Mouse (Mus musculus) cerebellum, postnatal 10 days (tissue): ENCODE data around the gene Pced1b.
"Not testable (repeated sequence)": the region's sequence is repeated elsewhere in the genome, so short reads cannot be mapped to it uniquely, and the experiment has no call there.

ENCODE experiments used
- DNase-seq, 2 experiments: peaks; one replicate each; pipeline ENCODE4 v3.0.0; 2021; ENCODE audit warnings: mixed read lengths in 2 of 2

Gene Pced1b

DNA sequence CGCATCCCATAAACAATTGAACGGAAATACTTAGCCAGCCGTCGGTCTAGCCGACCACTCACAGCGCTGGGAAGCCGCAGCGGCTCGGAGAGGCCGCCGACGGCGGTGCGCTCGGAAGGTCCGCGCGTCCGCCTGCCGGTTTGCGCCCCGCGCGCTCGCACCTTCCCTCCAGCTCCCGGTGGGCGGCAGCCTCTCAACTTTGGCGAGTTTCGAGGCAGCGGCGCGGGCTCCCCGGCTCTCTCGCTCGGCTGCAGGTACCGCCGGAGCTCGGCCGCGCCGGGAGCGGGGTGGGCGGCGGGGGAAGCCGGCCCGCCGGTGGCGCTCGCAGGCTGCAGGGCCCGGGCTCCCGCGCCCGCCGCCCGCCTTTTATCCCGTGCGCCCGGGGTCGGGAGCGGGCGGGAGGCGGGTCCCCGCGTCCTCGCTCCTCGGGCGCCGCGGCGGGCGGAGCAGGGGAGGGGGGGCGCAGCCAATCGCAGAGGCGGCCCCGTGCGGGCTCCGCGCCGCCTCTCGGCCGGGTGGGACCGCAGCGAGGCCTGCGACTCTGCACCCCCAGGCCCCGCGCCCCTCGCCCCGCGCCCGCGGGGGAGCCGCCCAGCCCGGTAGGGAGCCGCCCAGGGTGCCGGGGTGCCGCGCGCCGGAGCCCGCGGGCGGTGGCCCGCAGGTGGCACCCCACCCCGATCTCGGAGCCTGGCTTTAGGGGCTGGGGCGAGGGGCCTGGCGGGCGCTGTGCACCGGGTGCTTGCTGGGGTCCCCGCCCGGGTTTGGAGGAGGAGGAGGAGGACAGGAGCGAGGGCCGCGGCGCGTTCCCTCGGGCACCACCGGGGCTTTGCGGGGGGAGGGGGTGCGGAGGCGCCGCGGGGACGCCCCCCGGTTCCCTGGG is at the start of gene Pced1b, which contains the start of gene Amigo2:
TSS of gene Pced1b (plus strand) at position 197 of the 880 bp plus-strand sequence.
TSS of gene Amigo2 (minus strand) at position 377 of the 880 bp plus-strand sequence.
- peak; percentile 67 to 76 for DNase-seq

DNA sequence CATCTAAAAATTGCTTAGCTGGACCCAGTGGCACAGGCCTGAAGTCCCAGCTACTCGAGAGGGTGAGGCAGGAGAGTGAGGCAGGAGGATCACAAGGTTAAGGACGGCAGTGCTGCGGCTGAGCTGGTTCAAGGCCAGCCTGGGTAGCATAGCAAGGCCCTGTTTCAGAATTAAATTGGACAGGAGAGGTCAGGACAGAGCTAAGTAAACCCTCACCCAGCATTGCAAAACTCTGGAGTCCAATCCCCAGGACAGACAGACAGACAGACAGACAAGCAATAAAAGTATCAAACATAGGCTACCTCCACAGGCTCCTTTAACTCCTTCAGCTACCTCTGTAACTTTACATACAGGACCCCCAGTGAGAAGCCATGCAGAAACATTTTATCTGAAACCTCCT is 42.0 kb upstream of the Pced1b start:
- DNase-seq = no peak

DNA sequence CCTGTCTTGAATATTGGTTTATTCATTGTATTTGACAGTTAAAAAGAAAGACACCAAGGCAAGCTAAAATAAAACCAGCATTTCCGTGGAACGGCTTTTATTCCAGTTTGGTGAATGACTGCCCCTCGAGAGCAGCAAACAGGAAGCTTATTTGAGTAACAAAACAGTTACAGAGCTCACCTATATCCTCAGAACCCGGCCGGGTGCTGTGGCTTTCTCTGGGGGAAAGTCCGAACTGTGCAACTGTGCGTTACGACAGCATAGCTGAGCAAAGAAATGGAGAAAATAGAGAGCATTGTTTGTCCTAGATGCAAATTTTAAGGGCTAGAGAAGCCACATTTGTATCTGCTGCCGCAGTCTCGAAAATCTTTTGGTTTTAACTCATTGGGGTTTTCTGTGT is 41.1 kb upstream of the Pced1b start:
- DNase-seq = no peak

DNA sequence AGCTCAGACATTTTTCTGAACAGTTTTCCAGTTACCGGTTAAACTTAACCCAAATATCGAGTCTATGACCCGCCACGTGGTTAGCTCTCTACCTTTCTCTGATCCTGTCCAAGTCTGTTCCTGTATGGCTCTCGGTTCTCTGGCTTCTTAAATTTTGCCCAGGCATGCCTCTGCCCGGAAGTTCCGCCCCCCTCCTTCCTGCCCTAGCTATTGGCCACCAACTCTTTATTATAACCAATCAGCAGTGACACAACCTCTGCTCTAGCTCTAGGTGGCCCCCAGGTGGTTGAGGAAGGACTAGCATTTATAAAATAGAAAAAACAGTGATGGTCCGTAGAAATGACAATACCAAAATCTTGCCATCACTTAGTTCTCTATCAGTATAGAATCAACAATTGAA is 40.4 kb upstream of the Pced1b start:
- DNase-seq = no peak

DNA sequence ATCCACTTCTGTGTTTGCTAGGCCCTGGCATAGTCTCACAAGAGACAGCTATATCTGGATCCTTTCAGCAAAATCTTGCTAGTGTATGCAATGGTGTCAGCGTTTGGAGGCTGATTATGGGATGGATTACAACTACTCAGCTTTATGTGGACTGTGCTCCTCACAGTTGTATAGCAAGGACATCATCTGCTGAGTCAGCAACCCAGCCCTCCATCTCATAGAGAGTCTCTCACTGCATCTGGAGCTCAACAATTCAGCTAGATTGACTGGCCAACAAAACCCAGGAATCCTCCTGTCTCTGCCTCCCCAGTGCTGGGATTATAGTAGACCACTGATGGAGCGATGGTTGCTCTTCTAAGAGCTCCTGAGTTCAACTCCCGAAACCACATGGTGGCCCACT is 37.2 kb upstream of the Pced1b start:
- DNase-seq = not testable (repeated sequence)

DNA sequence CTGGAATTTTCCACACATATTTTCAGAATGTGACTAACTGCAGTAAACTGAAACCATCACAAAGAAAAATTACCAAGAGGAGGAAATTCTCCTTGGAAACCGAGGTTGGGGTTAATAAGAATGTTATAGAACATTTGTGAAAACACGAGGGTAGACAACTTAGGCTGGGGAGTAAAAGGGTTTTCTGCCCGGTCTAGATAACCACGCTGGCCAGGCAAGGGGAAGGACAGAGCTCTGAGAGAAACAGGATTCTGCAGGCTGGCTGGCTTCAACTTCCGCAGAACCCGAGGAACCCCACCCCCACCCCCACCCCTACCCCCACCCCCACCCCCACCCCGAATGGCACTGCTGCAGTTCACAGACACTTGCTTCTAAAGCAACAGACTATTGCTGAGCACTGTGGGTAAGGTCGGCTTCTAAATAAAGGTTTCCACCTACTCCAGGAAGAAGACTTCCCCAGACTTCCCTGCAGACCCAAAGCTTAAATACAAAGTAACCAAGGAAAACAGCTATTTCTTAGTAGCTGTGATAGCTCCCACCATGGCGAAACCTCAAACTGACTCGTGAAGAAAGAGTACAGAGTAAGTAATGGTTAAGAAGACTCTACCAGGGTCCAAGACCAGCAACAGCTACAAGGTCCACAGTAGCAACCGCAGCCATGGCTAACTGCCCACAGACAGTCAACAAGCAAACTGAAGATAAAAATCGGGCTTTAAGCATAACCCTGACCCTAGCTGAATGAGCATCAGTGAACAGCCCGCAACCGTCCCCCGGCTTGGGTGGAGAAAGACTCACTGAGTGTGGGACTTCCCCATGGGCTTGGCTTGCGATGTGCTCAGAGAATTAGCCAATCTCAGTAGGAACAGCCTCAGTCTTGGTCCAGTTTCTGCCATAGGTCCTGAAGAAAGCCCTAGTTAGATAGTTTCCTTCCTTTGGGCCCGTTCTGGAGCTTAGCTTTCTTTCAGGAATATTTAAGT is 34.1 kb upstream of the Pced1b start:
- DNase-seq = no peak

DNA sequence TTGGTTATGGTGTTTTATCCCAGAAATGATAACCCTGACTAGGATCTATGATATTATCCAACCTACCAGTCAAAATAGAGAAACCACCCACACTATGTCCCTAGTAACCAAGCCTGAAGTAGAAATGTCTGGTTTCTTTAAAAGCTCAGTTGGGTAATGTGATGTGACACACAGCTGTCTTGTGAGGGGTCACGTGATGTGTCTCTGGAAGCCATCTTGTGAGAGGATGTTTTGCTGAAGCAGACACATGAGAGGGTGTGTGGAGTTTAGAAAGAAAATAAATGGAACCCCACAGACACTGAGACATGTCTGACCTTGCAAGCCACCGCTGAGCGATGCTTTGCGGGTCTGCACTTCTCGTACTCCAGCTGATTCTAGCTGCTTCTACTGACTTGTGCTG is 30.1 kb upstream of the Pced1b start:
- no peak for DNase-seq

DNA sequence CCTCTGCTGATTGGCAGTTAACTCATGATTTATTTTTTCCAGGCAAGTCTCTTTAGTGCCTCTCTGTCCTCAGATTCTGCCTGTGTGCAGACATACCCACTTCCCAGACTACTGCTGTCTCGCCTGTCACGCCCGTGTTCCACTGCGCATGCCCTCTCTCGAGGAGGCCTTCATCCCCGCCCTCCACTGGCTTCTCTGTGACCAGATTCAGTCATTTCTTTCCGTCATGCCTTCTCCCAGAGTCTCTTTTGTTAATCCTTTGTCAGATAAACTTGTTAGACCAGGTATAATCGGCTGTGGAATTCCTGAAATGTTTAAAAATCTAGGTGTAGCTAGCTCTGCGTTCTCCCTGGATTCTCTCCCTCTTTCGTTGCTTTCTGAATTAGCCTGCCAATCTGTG is 23.5 kb upstream of the Pced1b start:
- DNase-seq = no peak

DNA sequence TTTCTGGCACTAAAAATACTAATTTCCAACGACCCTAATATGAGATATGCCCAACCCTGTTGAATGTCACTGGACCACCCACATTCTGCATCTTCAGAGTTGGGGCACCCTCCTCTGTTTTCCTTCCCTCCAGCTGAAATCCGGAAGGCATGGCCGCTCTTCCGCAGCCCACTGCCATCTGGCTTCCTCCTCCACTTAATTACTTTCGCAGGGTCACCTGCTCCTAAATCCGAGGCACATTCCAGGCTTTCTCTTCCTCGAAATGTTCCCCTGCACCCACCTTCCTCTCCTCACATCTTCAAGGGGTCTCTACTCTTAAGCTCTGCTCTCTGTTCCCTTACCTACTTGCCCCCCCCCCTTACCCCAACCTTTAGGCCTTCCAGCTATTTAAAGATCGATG is 22.9 kb upstream of the Pced1b start:
- DNase-seq = no peak

DNA sequence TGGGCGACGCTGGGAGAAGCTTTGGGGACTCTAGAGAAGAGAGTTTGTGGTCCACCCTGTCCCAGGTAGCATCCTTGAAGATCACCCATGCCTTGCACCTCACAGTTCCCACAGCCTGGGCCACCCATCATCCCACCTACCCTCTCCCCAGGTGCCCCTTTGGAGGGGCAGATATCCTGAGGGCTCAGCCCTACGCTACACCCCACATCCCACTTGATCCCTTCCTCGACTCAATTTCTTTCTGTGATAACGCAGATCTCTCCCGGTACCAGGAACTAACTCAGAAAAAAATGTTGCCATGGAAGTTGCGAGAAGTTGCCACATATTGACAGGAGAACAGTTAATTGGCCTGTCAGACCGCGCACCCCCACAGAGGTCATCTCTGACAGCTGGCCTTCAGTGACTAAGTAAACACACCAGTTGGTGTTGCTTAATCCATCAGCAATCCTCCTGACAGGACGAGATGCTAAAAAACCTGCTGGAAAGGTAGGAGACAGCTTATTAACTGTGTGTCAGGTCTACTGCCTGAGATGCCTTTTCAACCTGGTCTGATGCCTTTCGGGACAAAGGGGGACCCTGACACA is 17.3 kb upstream of the Pced1b start:
- no peak for DNase-seq

DNA sequence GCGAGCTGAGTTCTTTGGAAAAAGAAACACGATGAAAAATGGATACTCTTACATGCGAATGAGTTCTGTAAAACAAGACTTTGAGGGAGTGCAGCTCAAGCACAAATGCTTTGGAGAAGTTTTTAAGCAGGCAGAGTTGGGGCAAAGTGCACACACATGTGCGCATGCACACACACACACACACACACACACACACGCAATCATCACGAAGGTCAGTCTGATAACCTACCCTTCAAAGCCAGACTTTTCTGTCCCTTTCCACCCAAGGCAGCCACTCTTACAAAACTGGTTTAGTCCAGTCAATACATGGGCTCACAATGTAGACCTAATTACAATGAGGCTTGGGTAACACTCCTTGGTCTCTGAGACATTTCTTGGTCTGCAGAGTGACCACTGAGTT is 12.8 kb upstream of the Pced1b start:
- DNase-seq = no peak

DNA sequence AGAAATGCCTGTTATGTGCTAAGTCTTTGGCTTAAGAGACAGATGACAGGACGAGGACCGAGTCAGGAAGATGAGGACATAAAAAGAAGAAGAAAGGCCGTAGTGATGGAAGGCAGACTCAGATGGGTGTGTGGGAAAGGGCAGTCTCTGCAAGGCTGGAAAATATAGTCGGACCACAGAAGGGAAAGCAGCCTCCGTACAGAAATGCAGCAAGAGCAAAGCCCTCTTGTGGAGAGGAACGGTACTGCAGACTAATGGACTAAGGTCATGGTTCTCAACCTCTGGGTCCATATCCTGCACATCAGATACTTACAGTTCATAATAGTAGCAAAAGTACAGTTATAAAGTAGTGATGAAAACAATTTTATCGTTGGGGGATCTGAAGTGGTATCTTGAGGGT is 11.7 kb upstream of the Pced1b start:
- peak; percentile 81 to 90 for DNase-seq

DNA sequence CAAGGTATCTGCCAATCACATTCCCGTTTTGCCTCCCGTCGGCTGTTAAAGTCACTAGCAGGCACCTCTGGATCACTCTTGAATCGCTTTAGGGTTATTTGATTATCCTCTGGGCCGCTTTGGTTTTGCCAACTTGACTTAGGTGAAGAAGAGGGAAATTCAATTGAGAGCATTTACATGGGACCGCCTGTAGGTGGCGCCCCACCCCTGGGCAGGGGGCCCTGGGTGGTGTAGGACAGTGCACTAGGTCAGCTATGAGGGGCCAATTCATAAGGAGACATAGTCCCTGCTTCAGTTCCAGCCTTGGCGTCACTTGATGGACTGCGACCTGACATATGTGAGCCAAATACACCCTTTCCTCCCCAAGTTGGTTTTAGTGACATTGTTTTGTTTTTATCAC is 10.0 kb upstream of the Pced1b start:
- DNase-seq = peak; percentile 29 to 46

DNA sequence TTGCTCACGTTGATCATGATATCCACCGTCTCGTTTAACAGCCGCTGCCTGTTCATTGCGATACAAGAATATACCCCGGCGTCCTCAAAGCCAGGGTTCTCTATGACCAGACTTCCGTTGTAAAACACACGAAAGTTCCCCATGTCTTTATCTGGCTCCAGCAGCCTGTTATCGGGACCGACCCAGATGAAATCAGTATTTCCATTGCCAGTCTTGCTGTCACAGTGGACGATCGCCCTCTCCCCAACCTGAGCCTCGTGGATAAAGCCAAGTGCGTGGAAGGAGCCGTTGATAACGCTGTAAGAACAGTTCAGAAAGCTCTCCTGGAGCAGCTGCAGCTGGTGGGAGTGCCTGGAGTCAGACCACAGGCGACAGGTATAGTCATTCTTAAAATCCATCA is 1.5 kb upstream of the Pced1b start:
- DNase-seq = no peak

DNA sequence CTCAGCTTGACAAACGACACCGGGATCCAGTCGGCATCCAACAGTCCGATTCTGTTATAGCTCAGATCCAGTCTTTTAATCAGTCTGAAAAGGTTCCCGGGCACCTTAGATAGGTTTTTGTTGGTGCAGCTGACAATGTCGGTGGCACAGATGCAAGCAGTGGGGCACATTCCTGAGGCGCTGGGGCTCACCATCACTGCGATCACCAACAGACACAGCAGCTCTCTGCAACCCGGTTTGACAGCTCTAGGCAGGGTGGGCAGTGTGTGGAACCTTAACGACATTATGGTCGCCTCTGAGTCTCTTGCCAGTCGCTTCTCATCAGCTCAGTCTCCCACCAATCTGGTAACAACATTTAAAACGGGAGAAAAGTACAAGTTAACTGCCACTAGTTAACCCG is 651 bp upstream of the Pced1b start:
- peak in 1 of 2 experiments; percentile 16 for DNase-seq

DNA sequence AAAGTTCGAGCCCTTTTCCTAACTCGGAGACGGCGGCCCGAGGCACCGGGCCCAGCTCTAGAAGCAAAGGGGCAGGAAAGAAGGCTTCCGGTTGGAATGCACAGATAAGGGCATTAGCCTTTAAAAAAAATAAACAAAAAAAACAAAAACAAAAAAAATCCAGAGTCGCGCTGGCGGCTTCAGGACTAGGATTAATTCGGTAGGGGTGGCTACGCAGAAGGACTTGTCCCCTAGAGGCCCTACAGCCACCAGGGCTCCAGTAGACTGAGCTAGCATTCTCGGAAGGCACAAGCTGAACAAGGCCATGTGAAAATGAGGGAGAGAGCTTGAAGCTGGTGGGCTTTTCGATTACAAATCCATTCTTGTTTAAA is 869 bp downstream of the Pced1b start:
- DNase-seq = peak in 1 of 2 experiments; percentile 54

DNA sequence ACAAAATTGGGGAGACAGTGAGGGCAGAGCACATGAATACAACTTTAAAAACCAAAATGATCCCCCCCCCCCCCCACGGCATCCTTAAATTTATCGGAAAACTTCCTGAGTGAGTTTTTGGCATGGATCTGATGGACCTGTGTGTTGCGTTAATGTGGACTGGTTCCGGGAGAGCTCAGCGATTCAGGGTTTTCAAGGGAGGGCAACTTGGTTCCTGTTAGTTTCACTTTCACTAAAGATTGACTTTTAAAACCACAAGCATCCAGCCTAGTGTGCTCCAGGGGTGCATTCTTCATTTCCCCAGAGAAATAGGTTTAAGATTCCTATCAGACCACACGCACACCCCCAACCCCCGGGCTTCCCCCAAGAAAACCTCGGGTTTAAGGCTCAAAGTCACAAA is 1.4 kb downstream of the Pced1b start:
- DNase-seq = no peak

DNA sequence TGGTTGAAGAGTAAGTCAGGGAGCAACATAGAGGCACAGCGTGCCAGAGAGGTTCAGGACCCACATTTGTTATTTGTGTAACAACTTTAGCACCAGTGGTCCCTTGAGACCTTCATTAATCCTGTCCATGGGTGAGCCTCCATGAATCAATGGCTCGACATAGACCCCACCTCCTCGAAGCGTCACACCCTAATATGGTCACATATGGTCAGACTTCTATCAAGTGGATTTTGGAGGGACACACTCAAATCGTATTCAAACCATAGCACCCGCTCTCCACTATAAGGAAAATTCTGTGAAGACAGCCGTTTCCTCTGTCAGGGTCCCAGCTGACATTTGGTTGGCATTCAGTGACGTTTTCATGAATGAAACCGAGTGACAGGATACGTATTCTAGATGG is 2.4 kb downstream of the Pced1b start:
- DNase-seq = no peak

DNA sequence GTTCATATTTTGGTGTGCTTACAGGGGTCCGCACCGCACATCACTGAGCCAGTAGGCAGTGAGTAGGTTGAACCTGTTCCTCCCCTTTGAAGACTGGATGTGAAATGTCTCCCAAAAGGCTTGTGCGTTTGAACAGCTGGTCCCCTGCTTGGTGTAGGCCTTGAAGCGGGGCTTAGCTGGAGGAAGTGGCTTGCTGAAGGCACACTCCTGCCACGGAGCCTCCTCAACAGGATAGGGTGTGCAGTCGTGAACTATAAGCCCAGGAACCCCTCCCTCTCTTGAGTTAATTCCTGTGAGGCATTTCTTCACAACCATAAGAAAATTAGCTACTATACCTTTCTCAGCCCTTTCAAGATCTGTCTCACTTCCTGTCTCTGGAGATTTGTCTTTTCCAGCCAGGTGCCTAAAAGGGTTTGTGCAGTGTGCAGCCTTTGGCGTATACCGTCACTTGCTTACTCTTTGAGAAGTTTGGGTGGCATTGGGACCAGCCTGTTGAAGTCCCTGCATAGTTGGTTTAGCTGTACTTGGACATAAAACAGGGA is 5.7 kb downstream of the Pced1b start:
- DNase-seq = no peak

DNA sequence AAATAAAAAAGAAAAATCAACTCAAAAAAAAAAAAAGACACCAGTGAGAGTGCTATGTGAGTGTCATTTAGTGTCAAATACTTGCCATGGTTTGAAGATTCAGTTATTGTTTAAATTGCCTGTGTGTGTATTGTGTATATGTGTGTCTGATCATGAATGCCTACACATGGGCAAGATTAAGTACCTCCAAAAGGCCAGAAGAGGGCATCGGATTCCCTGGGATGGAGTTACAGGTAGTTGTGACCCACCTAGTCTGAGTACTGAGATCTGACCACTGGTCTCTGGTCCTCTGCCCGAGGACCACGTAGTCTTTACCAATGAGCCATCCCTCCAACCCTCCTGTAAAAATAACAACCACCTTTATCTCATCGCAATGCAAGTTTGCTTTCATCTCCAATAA is 7.5 kb downstream of the Pced1b start:
- DNase-seq = no peak

DNA sequence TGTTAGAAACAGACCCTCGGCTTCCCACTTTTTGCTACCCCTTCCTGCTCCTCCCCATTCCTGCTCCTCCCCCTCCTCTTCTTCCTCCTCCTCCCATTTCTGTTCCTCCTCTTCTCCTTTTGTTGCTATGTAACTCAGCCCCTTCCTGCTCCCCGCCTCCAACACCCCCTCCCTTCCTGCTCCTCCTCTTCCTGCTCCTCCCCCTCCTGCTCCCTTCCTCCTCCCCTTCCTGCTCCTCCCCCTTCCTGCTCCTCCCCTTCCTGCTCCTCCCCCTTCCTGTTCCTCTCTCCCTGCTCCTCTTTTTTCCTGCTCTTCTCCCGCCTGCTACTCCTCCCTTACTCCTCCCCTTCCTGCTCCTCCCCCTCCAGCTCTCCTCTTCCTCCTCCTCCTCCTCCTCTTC is 8.9 kb downstream of the Pced1b start:
- no peak for DNase-seq

DNA sequence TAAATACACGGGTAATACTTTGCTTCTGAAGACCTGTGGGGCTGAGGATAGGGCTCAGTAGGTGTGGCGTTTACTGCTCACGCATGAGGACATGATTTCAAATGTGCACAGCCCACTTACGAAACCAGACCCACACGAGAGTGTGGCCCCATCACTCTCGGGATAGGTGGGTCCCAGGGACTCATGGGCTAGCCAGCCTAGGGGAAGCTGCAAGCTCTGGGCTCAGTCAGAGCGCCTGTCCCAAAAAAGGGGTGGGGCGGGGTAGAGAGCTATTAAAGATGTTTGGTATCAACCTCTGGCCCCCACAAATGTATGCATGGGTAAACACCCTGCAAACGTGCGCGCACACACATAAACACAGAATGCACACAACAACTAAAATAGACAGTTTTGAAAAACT is 9.5 kb downstream of the Pced1b start:
- DNase-seq = no peak

DNA sequence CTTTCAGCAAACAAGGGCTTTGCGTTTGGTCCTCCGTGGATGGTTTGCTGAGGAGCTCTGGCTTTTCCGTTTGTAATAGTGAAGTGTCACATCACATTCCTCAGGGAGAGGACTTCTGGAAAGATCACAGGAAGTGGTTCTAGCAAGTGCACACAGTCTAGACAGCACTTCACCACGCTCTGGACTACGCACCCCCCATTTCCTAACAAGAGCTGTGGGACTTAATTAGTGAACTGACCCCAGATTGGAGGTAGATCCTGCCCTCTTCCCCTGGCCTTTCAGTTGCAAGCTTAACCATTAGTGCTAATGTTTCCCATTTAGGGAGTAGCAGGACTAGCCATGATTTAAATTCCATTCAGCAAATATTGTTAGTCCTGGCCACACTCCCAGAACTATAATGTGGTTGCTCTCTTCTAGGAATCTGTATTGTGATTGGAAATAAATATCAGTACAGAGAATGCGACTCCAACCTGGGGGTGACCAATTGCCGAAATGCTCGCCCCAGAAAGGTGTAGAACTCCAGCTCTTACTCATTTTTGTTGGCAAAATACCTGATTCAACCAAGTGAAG is 10.4 kb downstream of the Pced1b start:
- DNase-seq = no peak
